Mouse (Mus musculus) kidney, adult 18-20 months (tissue): ENCODE results near the gene D630045J12Rik.
A peak's percentile ranks its signal among the peaks of the same experiment; 100 is the strongest.

Experiments used
- DNase-seq: peaks from one replicate; pipeline ENCODE4 v3.0.0; 2021

D630045J12Rik gene

GRCm38 (mm10) chr6:38083204-38083603 lies 170.6 kb downstream of the D630045J12Rik start:
- DNase-seq: no peak

DNA sequence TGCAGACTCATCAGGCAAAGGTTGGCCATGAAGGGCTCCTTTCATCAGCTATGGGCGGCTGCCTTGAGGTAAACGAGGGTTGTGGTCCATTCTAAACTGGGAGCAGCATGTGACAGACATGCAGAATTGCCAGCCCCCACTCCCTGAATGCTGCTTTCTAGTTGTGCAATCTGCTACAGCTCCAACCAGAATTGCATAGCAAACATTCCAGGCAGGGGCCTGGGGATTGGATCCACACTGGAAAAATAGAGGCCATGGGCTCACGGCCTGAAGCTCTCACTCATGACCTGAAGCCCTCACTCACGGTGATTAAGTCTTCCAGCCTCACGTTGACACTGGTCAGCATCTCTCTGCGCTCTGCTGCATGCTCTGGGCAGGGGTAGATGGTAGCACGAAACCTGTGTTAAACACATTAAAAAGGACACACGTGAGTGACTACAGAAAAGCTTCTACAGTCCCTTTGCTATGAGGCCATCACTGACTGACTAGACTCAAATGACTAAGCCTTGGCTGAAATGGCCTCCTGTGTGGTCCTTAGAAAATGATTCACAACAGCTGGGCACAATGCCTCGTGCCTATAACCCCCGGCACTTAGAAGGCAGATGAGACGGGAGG lies 172.0 kb downstream of the D630045J12Rik start:
- peak; percentile 22 for DNase-seq

DNA sequence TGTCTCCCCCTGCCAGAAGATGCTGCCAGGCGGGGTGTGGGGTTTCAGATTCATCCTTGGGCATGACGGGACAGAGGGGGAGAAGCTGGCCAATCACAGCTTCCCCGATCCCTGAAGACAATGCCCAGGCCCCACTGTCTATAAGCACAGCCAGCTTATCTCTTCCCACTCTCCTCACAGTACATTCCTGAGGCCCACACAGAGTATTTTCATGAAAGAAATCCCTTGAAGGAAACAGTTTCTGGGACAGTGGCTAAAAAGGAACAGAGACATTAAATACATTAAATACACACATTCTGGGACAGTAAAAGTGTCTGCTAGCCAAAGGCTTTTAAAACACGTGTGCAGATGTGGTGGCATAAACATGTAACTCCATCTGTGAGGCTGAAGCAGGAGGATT lies 173.4 kb downstream of the D630045J12Rik start:
- DNase-seq: no peak

GRCm38 (mm10) chr6:38073592-38073991 lies 180.2 kb downstream of the D630045J12Rik start:
- DNase-seq: no peak
